Mouse (Mus musculus) embryonic facial prominence, embryonic 13.5 days (tissue): ENCODE data around the gene Sema3e. TPM values are rescaled to one million over a fixed set of nuclear protein-coding genes. Genes with fewer than 3 reads are reported as not detected.

Experiments
- ATAC-seq: fragments of 200-750 bp; cut with Nextera tagmentation; 2 replicates; pipeline ENCODE4 v1.8.0; 2017; ENCODE audit warnings: low read depth; ENCODE audit not compliant: insufficient number of reproducible peaks, insufficient read depth, low FRiP score, low TSS enrichment
- H3K27ac ChIP-seq: fragments of 300-500 bp; sonication (generic); 2 replicates; pipeline ENCODE4 v1.5.1; 2015; ENCODE audit warnings: moderate library complexity, mild to moderate bottlenecking, inconsistent platforms
- H3K27me3 ChIP-seq: fragments of 300-500 bp; sonication (generic); 2 replicates; pipeline ENCODE4 v1.6.1; 2015; ENCODE audit warnings: mild to moderate bottlenecking, inconsistent platforms
- H3K36me3 ChIP-seq: fragments of 300-500 bp; sonication (generic); 2 replicates; pipeline ENCODE4 v1.6.1; 2015; ENCODE audit warnings: mild to moderate bottlenecking, inconsistent platforms
- H3K4me1 ChIP-seq: fragments of 300-500 bp; sonication (generic); 2 replicates; pipeline ENCODE4 v1.6.1; 2015; ENCODE audit warnings: inconsistent platforms
- H3K4me2 ChIP-seq: fragments of 300-500 bp; sonication (generic); 2 replicates; pipeline ENCODE4 v1.6.1; 2015; ENCODE audit warnings: moderate library complexity, mild to moderate bottlenecking, inconsistent platforms
- H3K4me3 ChIP-seq: fragments of 300-500 bp; sonication (generic); 2 replicates; pipeline ENCODE4 v1.5.1; 2015; ENCODE audit warnings: mild to moderate bottlenecking, inconsistent platforms
- H3K9ac ChIP-seq: fragments of 300-500 bp; sonication (generic); 2 replicates; pipeline ENCODE4 v1.6.1; 2015; ENCODE audit warnings: mild to moderate bottlenecking, inconsistent platforms
- H3K9me3 ChIP-seq: fragments of 300-500 bp; sonication (generic); 2 replicates; pipeline ENCODE4 v1.6.1; 2016; ENCODE audit warnings: inconsistent platforms
- WGBS: fragments of 180-500 bp; shearing (Covaris S2); methylation state at CpG from one replicate; pipeline ENCODE4 v1.1.7; 2015; ENCODE audit warnings: mixed read lengths; 5-methylcytosine and 5-hydroxymethylcytosine counted together
- polyA plus RNA-seq: library from polyadenylated mRNA; unstranded; fragments of >200 nt; fragmentation: Nextera tagmentation; extraction: Ambion mirVana; gene quantifications from 2 replicates; pipeline ENCODE4 v1.2.1, GENCODE M21; 2015

The Sema3e gene
- polyA plus RNA-seq, 1 experiment from 2014 or later: 6.2 TPM

- H3K9ac ChIP-seq: no peak overlapping the region
- no peaks in the 10 kb centered on the region for H3K36me3 ChIP-seq
- no peak overlapping the region for H3K27ac ChIP-seq
- no peaks in the 10 kb centered on the region for H3K4me1 ChIP-seq
- no peak overlapping the region for H3K4me2 ChIP-seq
- H3K9me3 ChIP-seq: no peaks in the 10 kb centered on the region
- H3K27me3 ChIP-seq: no peaks in the 10 kb centered on the region
- H3K4me3 ChIP-seq: no peak overlapping the region
- ATAC-seq: no peak
- 38% methylated on average over 4 of the region's 4 CpGs for WGBS
Measured at GRCm38 (mm10) chr5:14032056-14032455, 7.0 kb downstream of the Sema3e start.

GRCm38 (mm10) chr5:14033302-14033701, 8.2 kb downstream of the Sema3e start:
- WGBS: 40% methylated on average over 3 of the region's 3 CpGs
- H3K9ac ChIP-seq: no peak overlapping the region
- H3K36me3 ChIP-seq: no peaks in the 10 kb centered on the region
- H3K4me1 ChIP-seq: no peaks in the 10 kb centered on the region
- no peak for ATAC-seq
- H3K27ac ChIP-seq: no peak overlapping the region
- H3K4me3 ChIP-seq: no peak overlapping the region
- H3K4me2 ChIP-seq: no peak overlapping the region
- no peaks in the 10 kb centered on the region for H3K27me3 ChIP-seq
- no peaks in the 10 kb centered on the region for H3K9me3 ChIP-seq

- Histone ChIP-seq H3K4me1 (peaks cover 3% of the 10 kb centered on the region; the same call in 1 of the 2 replicates), H3K27me3 (no peaks in the 10 kb centered on the region), H3K9me3 (no peaks in the 10 kb centered on the region), H3K4me3 (no peak overlapping the region), H3K4me2 (no peak overlapping the region), H3K36me3 (no peaks in the 10 kb centered on the region), H3K9ac (no peak overlapping the region), H3K27ac (no peak overlapping the region)
- WGBS: 17% methylated on average over 9 of the region's 9 CpGs
- no peak for ATAC-seq
Measured at GRCm38 (mm10) chr5:14038813-14039496, 13.9 kb downstream of the Sema3e start.

GRCm38 (mm10) chr5:14040208-14040607, 15.1 kb downstream of the Sema3e start:
- no peak overlapping the region for H3K27ac ChIP-seq
- no peaks in the 10 kb centered on the region for H3K36me3 ChIP-seq
- H3K4me2 ChIP-seq: no peak overlapping the region
- H3K9me3 ChIP-seq: no peaks in the 10 kb centered on the region
- H3K4me3 ChIP-seq: no peak overlapping the region
- ATAC-seq: no peak
- H3K9ac ChIP-seq: no peak overlapping the region
- H3K4me1 ChIP-seq: peaks cover 3% of the 10 kb centered on the region; the same call in 1 of the 2 replicates
- no peaks in the 10 kb centered on the region for H3K27me3 ChIP-seq
- 30% methylated on average over 4 of the region's 4 CpGs for WGBS

GRCm38 (mm10) chr5:14043116-14043515, 18.0 kb downstream of the Sema3e start:
- Histone ChIP-seq H3K36me3 (no peaks in the 10 kb centered on the region), H3K4me3 (no peak overlapping the region), H3K9me3 (no peaks in the 10 kb centered on the region), H3K9ac (no peak overlapping the region), H3K4me2 (no peak overlapping the region), H3K27ac (no peak overlapping the region), H3K27me3 (no peaks in the 10 kb centered on the region), H3K4me1 (peaks cover 3% of the 10 kb centered on the region; the same call in 1 of the 2 replicates)
- ATAC-seq: no peak
- WGBS: 72% methylated on average over 5 of the region's 5 CpGs

- Histone ChIP-seq H3K4me3 (no peak overlapping the region), H3K27ac (no peak overlapping the region), H3K9me3 (no peaks in the 10 kb centered on the region), H3K4me1 (peaks cover 8% of the 10 kb centered on the region; the same call in 1 of the 2 replicates), H3K27me3 (no peaks in the 10 kb centered on the region), H3K9ac (no peak overlapping the region), H3K36me3 (no peaks in the 10 kb centered on the region), H3K4me2 (no peak overlapping the region)
- ATAC-seq: no peak
- WGBS: 88% methylated on average over 6 of the region's 6 CpGs
Measured at GRCm38 (mm10) chr5:14043983-14044382, 18.9 kb downstream of the Sema3e start.

- ATAC-seq: no peak
- WGBS: 28% methylated on average over 7 of the region's 7 CpGs
- Histone ChIP-seq H3K9ac (no peak overlapping the region), H3K27ac (no peak overlapping the region), H3K9me3 (no peaks in the 10 kb centered on the region), H3K4me2 (peak overlapping the region; percentile 40; the same call in 1 of the 2 replicates), H3K36me3 (no peaks in the 10 kb centered on the region), H3K4me3 (no peak overlapping the region), H3K27me3 (no peaks in the 10 kb centered on the region), H3K4me1 (peaks cover 7% of the 10 kb centered on the region; the same call in 1 of the 2 replicates)
Measured at GRCm38 (mm10) chr5:14048660-14049059, 23.6 kb downstream of the Sema3e start.

GRCm38 (mm10) chr5:14054472-14054871, 29.4 kb downstream of the Sema3e start:
- Histone ChIP-seq H3K9ac (no peak overlapping the region), H3K9me3 (no peaks in the 10 kb centered on the region), H3K4me1 (no peaks in the 10 kb centered on the region), H3K4me2 (no peak overlapping the region), H3K27me3 (no peaks in the 10 kb centered on the region), H3K36me3 (no peaks in the 10 kb centered on the region), H3K4me3 (no peak overlapping the region), H3K27ac (no peak overlapping the region)
- WGBS: 72% methylated on average over 5 of the region's 5 CpGs
- no peak for ATAC-seq

- Histone ChIP-seq H3K4me3 (no peak overlapping the region), H3K4me2 (no peak overlapping the region), H3K36me3 (no peaks in the 10 kb centered on the region), H3K27ac (no peak overlapping the region), H3K9ac (no peak overlapping the region), H3K9me3 (no peaks in the 10 kb centered on the region), H3K4me1 (no peaks in the 10 kb centered on the region), H3K27me3 (no peaks in the 10 kb centered on the region)
- 73% methylated on average over 4 of the region's 4 CpGs for WGBS
- no peak for ATAC-seq
Measured at GRCm38 (mm10) chr5:14059895-14060553, 34.9 kb downstream of the Sema3e start.

GRCm38 (mm10) chr5:14062918-14063481, 37.9 kb downstream of the Sema3e start:
- Histone ChIP-seq H3K4me1 (no peaks in the 10 kb centered on the region), H3K9me3 (no peaks in the 10 kb centered on the region), H3K27ac (no peak overlapping the region), H3K4me2 (no peak overlapping the region), H3K36me3 (no peaks in the 10 kb centered on the region), H3K27me3 (no peaks in the 10 kb centered on the region), H3K9ac (no peak overlapping the region), H3K4me3 (no peak overlapping the region)
- no peak for ATAC-seq
- 43% methylated on average over 4 of the region's 4 CpGs for WGBS

GRCm38 (mm10) chr5:14073152-14073551, 48.1 kb downstream of the Sema3e start:
- Histone ChIP-seq H3K27me3 (no peaks in the 10 kb centered on the region), H3K36me3 (no peaks in the 10 kb centered on the region), H3K4me2 (no peak overlapping the region), H3K4me3 (no peak overlapping the region), H3K9ac (no peak overlapping the region), H3K9me3 (no peaks in the 10 kb centered on the region), H3K4me1 (no peaks in the 10 kb centered on the region), H3K27ac (no peak overlapping the region)
- no peak for ATAC-seq
- 87% methylated on average over 3 of the region's 3 CpGs for WGBS

GRCm38 (mm10) chr5:14088100-14088499, 63.0 kb downstream of the Sema3e start:
- 0 out of 2 replicates have a peak overlapping the region, but pooled peaks have one; percentile 48 for H3K27ac ChIP-seq
- ATAC-seq: no peak
- no peaks in the 10 kb centered on the region for H3K27me3 ChIP-seq
- no peak overlapping the region for H3K9ac ChIP-seq
- no peak overlapping the region for H3K4me2 ChIP-seq
- no peaks in the 10 kb centered on the region for H3K36me3 ChIP-seq
- WGBS: 74% methylated on average over 2 of the region's 2 CpGs
- no peaks in the 10 kb centered on the region for H3K9me3 ChIP-seq
- peaks cover 11% of the 10 kb centered on the region for H3K4me1 ChIP-seq
- no peak overlapping the region for H3K4me3 ChIP-seq
